Mouse (Mus musculus) hindbrain, embryonic 16.5 days (tissue): Measurements from ENCODE around the gene Ptprt. TPM values are rescaled to one million over a fixed set of nuclear protein-coding genes. Genes with fewer than 3 reads are reported as not detected.

Experiments
- ATAC-seq: fragments of 200-750 bp; cut with Nextera tagmentation; 2 replicates; pipeline ENCODE4 v1.8.0; 2017; ENCODE audit warnings: moderate TSS enrichment, moderate library complexity
- H3K27ac ChIP-seq: fragments of 300-500 bp; sonication (generic); 2 replicates; pipeline ENCODE4 v1.5.1; 2014; ENCODE audit warnings: low read depth, mild to moderate bottlenecking, control low read depth, low read length, moderate library complexity
- H3K27me3 ChIP-seq: fragments of 300-500 bp; sonication (generic); replicated peaks from 2 replicates; pipeline ENCODE4 v1.6.1; 2014; ENCODE audit warnings: low read length; ENCODE audit not compliant: control insufficient read depth, insufficient read depth
- H3K36me3 ChIP-seq: fragments of 300-500 bp; sonication (generic); 2 replicates; pipeline ENCODE4 v1.6.1; 2014; ENCODE audit warnings: mild to moderate bottlenecking, low read length, moderate library complexity, mixed read lengths; ENCODE audit not compliant: control insufficient read depth, insufficient read depth
- H3K4me1 ChIP-seq: fragments of 300-500 bp; sonication (generic); 2 replicates; pipeline ENCODE4 v1.6.1; 2014; ENCODE audit warnings: low read depth, low read length; ENCODE audit not compliant: control insufficient read depth, insufficient read depth
- H3K4me2 ChIP-seq: fragments of 300-500 bp; sonication (generic); 2 replicates; pipeline ENCODE4 v1.6.1; 2014; ENCODE audit warnings: mild to moderate bottlenecking, low read length, control low read depth, moderate library complexity
- H3K4me3 ChIP-seq: fragments of 300-500 bp; sonication (generic); 2 replicates; pipeline ENCODE4 v1.5.1; 2014; ENCODE audit warnings: mild to moderate bottlenecking, low read length, control low read depth, moderate library complexity
- H3K9ac ChIP-seq: fragments of 300-500 bp; sonication (generic); 2 replicates; pipeline ENCODE4 v1.6.1; 2014; ENCODE audit warnings: low read depth, mild to moderate bottlenecking, control low read depth, low read length, moderate library complexity
- H3K9me3 ChIP-seq: fragments of 300-500 bp; sonication (generic); 2 replicates; pipeline ENCODE4 v1.6.1; 2014; ENCODE audit warnings: mild to moderate bottlenecking, low read length, moderate library complexity; ENCODE audit not compliant: control insufficient read depth
- WGBS: fragments of 180-500 bp; shearing (Covaris S2); extraction: QIAGEN DNeasy Blood & Tissue Kit; methylation state at CpG from one replicate; pipeline ENCODE4 v1.1.7; 2014; 5-methylcytosine and 5-hydroxymethylcytosine counted together
- polyA plus RNA-seq: library from polyadenylated mRNA; unstranded; fragments of >200 nt; fragmentation: Nextera tagmentation; extraction: Ambion mirVana; gene quantifications from 2 replicates; pipeline ENCODE4 v1.2.1, GENCODE M21; 2015

Gene Ptprt
- polyA plus RNA-seq, 1 experiment from 2014 or later = 11.5 TPM

DNA sequence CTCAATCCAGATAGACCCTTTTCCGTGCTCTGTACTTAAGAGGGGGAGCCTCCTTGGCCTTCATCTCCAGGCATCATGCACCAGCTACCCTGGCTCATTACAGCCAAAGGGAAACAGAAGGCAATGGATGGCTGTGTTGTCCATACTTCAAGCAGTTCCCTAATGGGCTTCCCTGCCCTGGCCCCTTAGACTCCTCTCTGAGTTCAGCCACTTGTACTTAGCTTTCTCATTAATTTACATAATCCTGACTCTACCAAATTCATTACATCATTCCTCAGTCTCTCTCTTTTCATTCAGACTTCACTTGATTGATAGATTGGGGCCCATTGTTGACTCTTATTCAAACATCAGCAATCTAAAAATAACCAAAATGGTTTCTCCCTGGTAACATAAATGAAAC, 320.7 kb downstream of the Ptprt start:
- no peak overlapping the region for H3K9ac ChIP-seq
- no peak for ATAC-seq
- H3K4me3 ChIP-seq = no peak overlapping the region
- H3K27me3 ChIP-seq = no peaks in the 10 kb centered on the region
- H3K36me3 ChIP-seq = no peaks in the 10 kb centered on the region
- no peak overlapping the region for H3K4me2 ChIP-seq
- WGBS = 61% methylated on average over 1 of the region's 1 CpGs
- H3K27ac ChIP-seq = no peak overlapping the region
- H3K9me3 ChIP-seq = no peaks in the 10 kb centered on the region
- H3K4me1 ChIP-seq = no peaks in the 10 kb centered on the region

GRCm38 (mm10) chr2:162332066-162332683, 328.8 kb downstream of the Ptprt start:
- no peaks in the 10 kb centered on the region for H3K36me3 ChIP-seq
- ATAC-seq = no peak
- no peaks in the 10 kb centered on the region for H3K9me3 ChIP-seq
- no peak overlapping the region for H3K4me2 ChIP-seq
- WGBS = 31% methylated on average over 5 of the region's 5 CpGs
- H3K27me3 ChIP-seq = no peaks in the 10 kb centered on the region
- no peak overlapping the region for H3K27ac ChIP-seq
- H3K4me1 ChIP-seq = no peaks in the 10 kb centered on the region; the same call in 1 of the 2 replicates
- no peak overlapping the region for H3K4me3 ChIP-seq
- H3K9ac ChIP-seq = no peak overlapping the region

GRCm38 (mm10) chr2:162329430-162329829, 331.5 kb downstream of the Ptprt start:
- no peak for ATAC-seq
- H3K4me3 ChIP-seq = no peak overlapping the region
- H3K9me3 ChIP-seq = no peaks in the 10 kb centered on the region
- peaks cover 4% of the 10 kb centered on the region; the same call in 1 of the 2 replicates for H3K4me1 ChIP-seq
- no peaks in the 10 kb centered on the region for H3K36me3 ChIP-seq
- no peak overlapping the region for H3K9ac ChIP-seq
- H3K27me3 ChIP-seq = no peaks in the 10 kb centered on the region
- WGBS = 93% methylated on average over 9 of the region's 9 CpGs
- H3K4me2 ChIP-seq = no peak overlapping the region
- H3K27ac ChIP-seq = no peak overlapping the region

DNA sequence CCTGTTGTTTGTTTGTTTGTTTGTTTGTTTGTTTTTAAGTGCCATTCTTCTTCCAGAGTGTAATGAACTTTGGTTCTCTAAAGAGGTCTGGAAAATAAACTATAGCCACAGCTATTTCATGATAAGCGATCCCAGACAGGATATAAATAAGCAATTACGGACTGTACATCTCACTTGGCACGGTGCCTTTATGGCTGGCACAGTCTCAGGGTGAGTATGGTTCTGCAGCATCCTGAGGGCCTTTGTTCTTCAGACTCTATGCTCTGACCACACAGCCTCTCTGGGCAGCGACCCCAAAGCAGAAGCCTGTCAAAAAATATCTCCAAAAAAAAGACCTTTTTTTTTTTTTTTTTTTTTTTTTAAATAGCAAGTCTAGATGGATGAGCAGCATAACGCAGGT, 338.5 kb downstream of the Ptprt start:
- no peak for ATAC-seq
- Histone ChIP-seq H3K4me3 (no peak overlapping the region), H3K9me3 (0 out of 2 replicates have a peak, but pooled peaks cover 2% of the 10 kb centered on the region), H3K27me3 (no peaks in the 10 kb centered on the region), H3K4me2 (no peak overlapping the region), H3K36me3 (no peaks in the 10 kb centered on the region), H3K27ac (no peak overlapping the region), H3K4me1 (peaks cover 8% of the 10 kb centered on the region; the same call in 1 of the 2 replicates), H3K9ac (no peak overlapping the region; the same call in 1 of the 2 replicates)
- 54% methylated on average over 5 of the region's 5 CpGs for WGBS

- Histone ChIP-seq H3K9ac (no peak overlapping the region), H3K9me3 (no peaks in the 10 kb centered on the region), H3K36me3 (no peaks in the 10 kb centered on the region), H3K4me3 (no peak overlapping the region), H3K4me1 (no peaks in the 10 kb centered on the region), H3K27ac (no peak overlapping the region), H3K27me3 (no peaks in the 10 kb centered on the region), H3K4me2 (no peak overlapping the region)
- ATAC-seq = no peak
- 66% methylated on average over 2 of the region's 2 CpGs for WGBS
Observed at GRCm38 (mm10) chr2:162307996-162308395, 353.0 kb downstream of the Ptprt start.

GRCm38 (mm10) chr2:162294070-162294469, 366.9 kb downstream of the Ptprt start:
- WGBS = 75% methylated on average over 2 of the region's 2 CpGs
- H3K4me2 ChIP-seq = no peak overlapping the region
- H3K27ac ChIP-seq = no peak overlapping the region
- no peaks in the 10 kb centered on the region for H3K36me3 ChIP-seq
- ATAC-seq = no peak
- H3K4me3 ChIP-seq = no peak overlapping the region
- H3K27me3 ChIP-seq = no peaks in the 10 kb centered on the region
- no peaks in the 10 kb centered on the region for H3K4me1 ChIP-seq
- no peaks in the 10 kb centered on the region for H3K9me3 ChIP-seq
- H3K9ac ChIP-seq = no peak overlapping the region

DNA sequence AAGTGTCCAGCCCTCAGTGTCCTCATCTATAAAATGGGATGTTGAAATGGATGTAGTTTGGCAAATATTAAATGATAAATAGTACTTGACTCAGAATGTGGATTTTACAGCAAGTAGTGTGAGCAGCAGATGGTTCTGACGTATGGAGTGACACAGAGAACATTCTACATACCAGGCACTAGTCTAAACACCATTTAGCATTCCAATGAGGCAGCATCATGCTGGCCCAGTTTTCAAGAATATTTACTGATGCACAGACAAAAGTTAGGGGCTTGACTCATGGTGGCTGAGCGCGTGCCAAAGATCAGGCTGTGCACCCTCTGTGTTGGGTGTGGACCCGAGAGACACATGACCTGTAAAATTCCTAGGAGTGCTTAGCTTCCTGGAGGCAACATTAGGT, 378.3 kb downstream of the Ptprt start:
- Histone ChIP-seq H3K27ac (peak overlapping the region; percentile 42; the same call in 1 of the 2 replicates), H3K4me1 (peaks cover 7% of the 10 kb centered on the region; the same call in 1 of the 2 replicates), H3K27me3 (no peaks in the 10 kb centered on the region), H3K9me3 (no peaks in the 10 kb centered on the region), H3K4me2 (no peak overlapping the region), H3K9ac (no peak overlapping the region), H3K36me3 (no peaks in the 10 kb centered on the region), H3K4me3 (no peak overlapping the region)
- WGBS = 64% methylated on average over 4 of the region's 4 CpGs
- ATAC-seq = no peak

GRCm38 (mm10) chr2:162282121-162282520, 378.8 kb downstream of the Ptprt start:
- Histone ChIP-seq H3K4me2 (0 out of 2 replicates have a peak overlapping the region, but pooled peaks have one; percentile 16), H3K9me3 (no peaks in the 10 kb centered on the region), H3K36me3 (no peaks in the 10 kb centered on the region), H3K4me3 (no peak overlapping the region), H3K4me1 (peaks cover 7% of the 10 kb centered on the region; the same call in 1 of the 2 replicates), H3K27ac (peak overlapping the region; percentile 42; the same call in 1 of the 2 replicates), H3K9ac (no peak overlapping the region), H3K27me3 (no peaks in the 10 kb centered on the region)
- 28% methylated on average over 10 of the region's 10 CpGs for WGBS
- peak; percentile 81 for ATAC-seq

DNA sequence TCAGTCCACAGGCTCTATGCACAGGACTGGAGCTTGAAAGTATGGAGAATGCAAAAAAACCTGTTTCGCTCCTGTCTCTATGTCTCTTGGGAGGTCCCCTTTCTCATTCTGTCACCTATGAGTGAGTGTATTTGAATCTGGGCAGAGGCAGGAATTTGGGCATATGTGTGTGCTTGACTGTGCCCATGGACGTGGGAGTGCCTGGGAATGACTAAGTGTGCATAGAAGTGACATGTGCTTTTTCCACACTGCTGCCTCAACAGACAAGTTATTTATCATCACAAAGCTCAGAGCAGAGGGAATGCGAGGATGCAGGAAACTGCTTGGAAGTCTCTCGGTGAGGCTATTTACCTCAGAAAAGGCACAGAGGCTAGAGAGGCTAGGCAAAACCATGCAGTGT, 387.1 kb downstream of the Ptprt start:
- H3K9ac ChIP-seq = no peak overlapping the region
- 53% methylated on average over 4 of the region's 4 CpGs for WGBS
- H3K9me3 ChIP-seq = no peaks in the 10 kb centered on the region
- no peak overlapping the region for H3K27ac ChIP-seq
- H3K4me2 ChIP-seq = no peak overlapping the region
- no peaks in the 10 kb centered on the region for H3K4me1 ChIP-seq
- no peak for ATAC-seq
- H3K36me3 ChIP-seq = no peaks in the 10 kb centered on the region
- no peaks in the 10 kb centered on the region for H3K27me3 ChIP-seq
- H3K4me3 ChIP-seq = no peak overlapping the region
